Mouse (Mus musculus) kidney, adult 2 months (tissue): ENCODE measurements around the gene Wdr1.

Source experiments
- CTCF ChIP-seq: fragments of 200-500 bp; conservative IDR thresholded peaks from 2 replicates; pipeline ENCODE4 v1.5.1; 2011; ENCODE audit warnings: low read depth, mild to moderate bottlenecking, control low read depth, low read length, moderate library complexity, mixed read lengths; ENCODE audit not compliant: insufficient read depth, insufficient read length
- POLR2A ChIP-seq: fragments of 200-500 bp; IDR thresholded peaks from one replicate; pipeline ENCODE4 v1.6.1; 2011; ENCODE audit warnings: low read depth, low read length, control low read depth

- TF ChIP-seq POLR2A (no peak), CTCF (no peak)
These were observed 77.1 kb downstream of the Wdr1 start for GRCm38 (mm10) chr5:38485946-38486345.
